Mouse (Mus musculus) limb, embryonic 13.5 days (tissue): Measurements from ENCODE around the gene Polr2i. TPM values are rescaled to one million over a fixed set of nuclear protein-coding genes. Genes with fewer than 3 reads are reported as not detected.
"Not testable (repeated sequence)": the region's sequence is repeated elsewhere in the genome, so short reads cannot be mapped to it uniquely, and the experiment has no call there.

ENCODE experiments used
- ATAC-seq: fragments of 200-750 bp; cut with Nextera tagmentation; 2 replicates; pipeline ENCODE4 v1.8.0; 2017; ENCODE audit warnings: low read depth, moderate number of reproducible peaks, moderate TSS enrichment; ENCODE audit not compliant: low FRiP score
- H3K27ac ChIP-seq: fragments of 300-500 bp; sonication (generic); 2 replicates; pipeline ENCODE4 v1.5.1; 2015; ENCODE audit warnings: inconsistent platforms, mild to moderate bottlenecking, moderate library complexity
- H3K27me3 ChIP-seq: fragments of 300-500 bp; sonication (generic); 2 replicates; pipeline ENCODE4 v1.6.1; 2015; ENCODE audit warnings: mild to moderate bottlenecking, inconsistent platforms
- H3K36me3 ChIP-seq: fragments of 300-500 bp; sonication (generic); 2 replicates; pipeline ENCODE4 v1.6.1; 2015; ENCODE audit warnings: inconsistent platforms, mild to moderate bottlenecking, moderate library complexity
- H3K4me1 ChIP-seq: fragments of 300-500 bp; sonication (generic); 2 replicates; pipeline ENCODE4 v1.6.1; 2015; ENCODE audit warnings: inconsistent platforms
- H3K4me2 ChIP-seq: fragments of 300-500 bp; sonication (generic); replicated peaks from 2 replicates; pipeline ENCODE4 v1.6.1; 2015; ENCODE audit warnings: inconsistent platforms, mild to moderate bottlenecking, moderate library complexity
- H3K4me3 ChIP-seq: fragments of 300-500 bp; sonication (generic); 2 replicates; pipeline ENCODE4 v1.5.1; 2015; ENCODE audit warnings: moderate library complexity, mild to moderate bottlenecking, inconsistent platforms
- H3K9ac ChIP-seq: fragments of 300-500 bp; sonication (generic); 2 replicates; pipeline ENCODE4 v1.6.1; 2015; ENCODE audit warnings: mild to moderate bottlenecking, inconsistent platforms
- H3K9me3 ChIP-seq: fragments of 300-500 bp; sonication (generic); 2 replicates; pipeline ENCODE4 v1.6.1; 2016; ENCODE audit warnings: inconsistent platforms
- WGBS: fragments of 180-500 bp; shearing (Covaris S2); methylation state at CpG from one replicate; pipeline ENCODE4 v1.1.7; 2015; 5-methylcytosine and 5-hydroxymethylcytosine counted together
- polyA plus RNA-seq: library from polyadenylated mRNA; unstranded; fragments of >200 nt; fragmentation: Nextera tagmentation; extraction: Ambion mirVana; gene quantifications from 2 replicates; pipeline ENCODE4 v1.2.1, GENCODE M21; 2015

The Polr2i gene
- polyA plus RNA-seq, 1 experiment from 2014 or later = 171 TPM

DNA sequence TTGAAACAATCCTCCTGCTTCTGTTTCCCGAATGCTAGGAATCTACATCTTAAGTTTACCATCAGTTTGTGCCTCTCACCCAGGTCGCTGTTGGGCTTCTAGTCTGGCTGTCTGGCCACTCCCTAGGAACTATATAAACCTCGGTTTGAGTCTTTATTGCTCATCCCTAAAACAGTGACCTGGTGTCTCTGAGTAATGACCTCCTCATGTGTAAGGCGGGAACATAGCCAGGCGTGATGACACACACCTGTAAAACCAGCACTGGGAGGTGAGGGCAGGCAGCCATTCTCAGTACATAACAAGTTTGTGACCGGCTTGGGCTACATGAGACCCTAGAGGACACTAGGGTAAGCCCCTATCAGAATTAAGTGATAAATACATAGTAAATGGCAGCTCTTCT lies 36.3 kb upstream of the Polr2i start:
- Histone ChIP-seq H3K4me1 (peaks cover 44% of the 10 kb centered on the region), H3K36me3 (peaks cover 20% of the 10 kb centered on the region), H3K27me3 (no peaks in the 10 kb centered on the region), H3K4me2 (peak overlapping the region; percentile 75), H3K9me3 (no peaks in the 10 kb centered on the region), H3K27ac (no peak overlapping the region), H3K4me3 (no peak overlapping the region), H3K9ac (no peak overlapping the region)
- WGBS = 64% methylated on average over 6 of the region's 6 CpGs
- ATAC-seq = no peak

DNA sequence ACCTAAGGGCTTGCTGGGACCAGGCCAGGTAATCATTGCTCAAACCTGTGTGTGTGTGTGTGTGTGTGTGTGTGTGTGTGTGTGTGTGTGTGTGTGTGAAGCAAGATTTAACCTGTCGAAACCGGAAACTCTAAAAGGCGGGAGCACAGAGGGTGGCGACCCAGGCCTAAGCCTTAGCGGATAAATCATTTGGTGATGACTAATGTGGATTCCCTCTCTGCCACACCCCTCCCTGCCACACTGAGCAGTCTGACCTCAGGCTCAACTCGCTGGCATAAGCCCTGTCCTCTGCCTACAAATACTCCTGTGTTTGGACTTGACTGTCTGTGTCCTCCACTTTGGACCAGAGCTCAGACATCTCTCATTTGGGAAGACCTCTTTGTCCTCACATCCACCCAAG lies 35.6 kb upstream of the Polr2i start:
- Histone ChIP-seq H3K9me3 (no peaks in the 10 kb centered on the region), H3K4me1 (peaks cover 48% of the 10 kb centered on the region), H3K9ac (no peak overlapping the region), H3K4me3 (no peak overlapping the region), H3K36me3 (peaks cover 13% of the 10 kb centered on the region), H3K4me2 (no peak overlapping the region), H3K27ac (no peak overlapping the region), H3K27me3 (no peaks in the 10 kb centered on the region)
- WGBS = 72% methylated on average over 3 of the region's 6 CpGs
- ATAC-seq = no peak

- ATAC-seq = no peak
- H3K4me1 ChIP-seq = peaks cover 51% of the 10 kb centered on the region
- no peaks in the 10 kb centered on the region for H3K36me3 ChIP-seq
- no peak overlapping the region for H3K9ac ChIP-seq
- H3K9me3 ChIP-seq = no peaks in the 10 kb centered on the region
- H3K27ac ChIP-seq = no peak overlapping the region; the same call in 1 of the 2 replicates
- no peak overlapping the region for H3K4me2 ChIP-seq
- no peak overlapping the region for H3K4me3 ChIP-seq
- 63% methylated on average over 5 of the region's 5 CpGs for WGBS
- no peaks in the 10 kb centered on the region for H3K27me3 ChIP-seq
Observed at GRCm38 (mm10) chr7:30197592-30198129, 34.1 kb upstream of the Polr2i start.

DNA sequence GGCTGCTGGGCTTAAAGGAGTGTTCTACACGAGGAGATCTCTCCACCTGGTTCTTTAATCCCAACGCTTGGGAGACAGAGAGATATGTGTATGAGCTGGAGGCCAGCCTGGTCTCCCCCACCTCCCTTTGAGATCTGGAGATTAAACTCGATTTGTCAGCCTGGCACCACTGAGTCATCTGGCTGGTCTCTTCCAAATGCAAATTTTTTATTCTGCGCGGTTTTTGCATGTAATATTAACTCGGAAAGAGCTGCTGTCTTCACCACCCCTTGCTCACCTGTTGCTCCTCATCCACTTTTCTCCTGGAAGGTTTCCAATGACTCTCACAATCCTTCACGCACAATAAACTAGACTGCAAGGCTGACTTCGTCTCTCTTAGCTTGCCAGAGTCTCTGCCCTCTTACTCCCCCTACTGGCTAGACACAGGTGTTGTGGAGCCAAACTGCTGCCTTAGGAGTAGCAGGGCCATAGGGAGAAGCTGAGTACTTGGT lies 33.2 kb upstream of the Polr2i start, which contains the start of gene Capns1:
Capns1 (minus strand) TSS at position 331 of the 491 bp plus-strand sequence.
- 9% methylated on average over 8 of the region's 8 CpGs for WGBS
- H3K27ac ChIP-seq = peak within 1 kb of the TSS; percentile 44; the same call in 1 of the 2 replicates
- H3K9me3 ChIP-seq = no peaks in the 10 kb centered on the region
- ATAC-seq = no peak
- no peaks in the 10 kb centered on the region for H3K36me3 ChIP-seq
- no peaks in the 10 kb centered on the region for H3K27me3 ChIP-seq
- peak within 1 kb of the TSS; percentile 6; the same call in 1 of the 2 replicates for H3K4me3 ChIP-seq
- H3K4me2 ChIP-seq = peak within 1 kb of the TSS; percentile 49
- peaks cover 42% of the 10 kb centered on the region for H3K4me1 ChIP-seq
- H3K9ac ChIP-seq = no peak within 1 kb of the TSS

DNA sequence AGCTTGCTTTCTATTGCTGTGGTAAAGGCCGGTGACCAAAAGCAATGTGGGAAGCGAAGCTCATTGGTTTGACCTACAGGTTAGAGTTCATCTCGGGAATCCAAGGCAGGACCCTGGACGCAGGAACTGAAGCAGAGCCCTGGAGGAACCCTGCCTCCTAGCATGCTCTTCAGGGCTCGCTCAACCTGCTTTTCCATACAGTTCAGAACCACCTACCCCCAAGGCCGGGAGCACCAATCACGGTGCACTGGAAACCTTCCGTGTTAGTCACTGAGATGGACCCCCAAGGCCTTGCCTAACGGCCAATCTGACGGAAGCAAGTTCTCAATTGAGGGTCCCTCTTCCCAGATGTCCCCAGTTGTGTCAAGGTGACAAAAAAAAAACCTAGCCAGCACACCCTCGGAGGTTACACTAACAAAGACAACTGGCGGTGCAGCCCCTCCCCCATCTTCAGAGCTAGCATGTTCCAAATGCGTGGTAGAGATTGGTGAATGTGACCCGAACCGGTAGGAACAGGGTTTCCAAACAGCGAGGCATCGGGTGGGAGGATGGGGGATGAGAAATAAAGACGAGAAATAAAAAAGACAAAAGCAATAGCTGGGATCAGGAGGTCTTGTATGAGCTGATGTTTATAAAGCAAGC lies 32.1 kb upstream of the Polr2i start:
- WGBS = 71% methylated on average over 18 of the region's 18 CpGs
- Histone ChIP-seq H3K9me3 (no peaks in the 10 kb centered on the region), H3K27me3 (no peaks in the 10 kb centered on the region), H3K4me1 (peaks cover 41% of the 10 kb centered on the region), H3K4me3 (no peak overlapping the region), H3K36me3 (no peaks in the 10 kb centered on the region), H3K27ac (no peak overlapping the region), H3K4me2 (no peak overlapping the region), H3K9ac (no peak overlapping the region)
- no peak for ATAC-seq

DNA sequence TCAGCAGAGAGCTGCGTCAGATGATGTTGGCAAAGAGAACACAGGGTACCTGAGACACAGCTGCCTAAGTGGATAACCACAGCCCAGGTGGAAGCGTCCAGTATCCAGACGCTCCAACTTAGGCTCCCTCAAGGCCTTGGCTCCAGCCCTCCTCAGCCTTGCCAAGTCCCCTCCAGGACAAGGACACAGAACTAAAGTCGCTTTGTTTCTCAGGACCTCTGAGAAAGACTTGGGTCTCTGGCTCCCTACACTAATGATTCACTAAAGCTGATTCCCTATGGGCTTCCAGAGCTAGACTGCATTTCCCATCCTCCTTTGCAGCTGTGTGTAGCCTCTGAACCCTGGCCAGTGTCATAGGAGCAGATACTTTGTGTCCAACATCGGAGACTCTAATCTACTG lies 31.5 kb upstream of the Polr2i start:
- Histone ChIP-seq H3K27ac (no peak overlapping the region), H3K36me3 (no peaks in the 10 kb centered on the region), H3K4me3 (no peak overlapping the region), H3K27me3 (no peaks in the 10 kb centered on the region), H3K9ac (0 out of 2 replicates have a peak overlapping the region, but pooled peaks have one; percentile 6), H3K4me2 (no peak overlapping the region), H3K9me3 (no peaks in the 10 kb centered on the region), H3K4me1 (peaks cover 39% of the 10 kb centered on the region)
- WGBS = 69% methylated on average over 5 of the region's 5 CpGs
- no peak for ATAC-seq

- not testable (repeated sequence) for ATAC-seq, H3K36me3 ChIP-seq, H3K9me3 ChIP-seq, H3K4me3 ChIP-seq, H3K4me2 ChIP-seq, H3K27ac ChIP-seq, H3K27me3 ChIP-seq, H3K9ac ChIP-seq
- WGBS = 84% methylated on average over 5 of the region's 5 CpGs
- H3K4me1 ChIP-seq = peaks cover 35% of the 10 kb centered on the region
Observed at GRCm38 (mm10) chr7:30200661-30201060, 31.1 kb upstream of the Polr2i start.

DNA sequence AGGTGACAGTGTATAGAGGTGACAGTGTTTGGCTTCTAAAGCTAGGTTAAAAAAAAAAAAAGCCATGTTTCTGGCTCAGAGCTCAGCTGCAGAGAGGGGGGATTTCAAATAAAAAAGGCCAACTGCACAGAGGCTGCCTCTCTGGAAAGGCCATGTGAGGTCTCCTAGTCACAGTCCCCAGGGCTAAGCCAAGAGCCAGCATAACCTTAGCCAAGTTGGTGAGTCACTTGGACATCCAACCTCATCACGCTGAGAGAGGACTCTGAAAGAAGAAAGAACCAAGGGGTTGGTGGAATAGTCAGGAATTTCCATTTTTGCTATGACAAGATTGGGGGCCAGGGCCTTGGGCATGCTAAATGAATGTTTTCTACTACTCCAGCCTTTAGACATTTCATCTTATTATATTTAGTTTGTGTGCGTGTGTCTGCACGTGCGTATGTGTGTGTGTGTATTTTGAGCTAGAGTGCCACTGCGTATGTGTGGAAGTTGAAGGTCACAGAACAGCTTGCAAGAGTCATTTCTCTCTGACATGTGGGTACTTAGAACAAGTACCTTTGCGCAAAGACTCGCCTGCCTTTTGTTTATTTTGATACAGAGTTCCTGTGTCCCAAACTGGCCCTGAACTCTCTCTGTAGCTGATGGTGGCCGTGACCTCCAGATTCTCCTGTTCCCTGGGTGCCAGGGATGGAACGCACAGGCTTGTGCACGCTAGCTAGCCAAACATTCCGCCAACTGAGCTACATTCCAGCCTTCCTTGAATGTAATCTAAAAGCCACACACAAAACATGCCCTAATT lies 28.7 kb upstream of the Polr2i start:
- H3K36me3 ChIP-seq = no peaks in the 10 kb centered on the region
- H3K27me3 ChIP-seq = no peaks in the 10 kb centered on the region
- H3K4me1 ChIP-seq = peaks cover 27% of the 10 kb centered on the region
- H3K9ac ChIP-seq = no peak overlapping the region
- ATAC-seq = no peak
- WGBS = 87% methylated on average over 11 of the region's 11 CpGs
- H3K4me3 ChIP-seq = no peak overlapping the region
- no peak overlapping the region for H3K4me2 ChIP-seq
- no peaks in the 10 kb centered on the region for H3K9me3 ChIP-seq
- no peak overlapping the region for H3K27ac ChIP-seq

DNA sequence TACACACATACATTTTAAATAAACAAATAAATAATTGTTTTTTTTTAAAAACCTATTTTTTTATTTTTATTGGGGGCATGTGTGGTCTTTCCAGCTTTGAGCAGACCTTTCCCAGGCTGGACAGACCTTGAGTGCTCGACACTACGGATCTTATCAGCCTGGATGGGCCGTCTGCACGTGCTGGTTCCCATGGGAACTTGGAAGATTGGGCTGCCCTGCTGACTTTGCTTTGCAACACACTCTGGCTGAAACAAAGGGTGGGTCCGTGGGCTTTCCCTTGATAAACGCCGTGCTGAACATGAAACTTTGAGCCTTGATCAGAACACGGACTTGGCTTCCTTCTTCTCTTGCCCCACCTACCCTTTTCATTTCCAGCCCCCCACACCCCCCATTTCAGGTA lies 27.4 kb upstream of the Polr2i start:
- Histone ChIP-seq H3K27ac (no peak overlapping the region), H3K27me3 (no peaks in the 10 kb centered on the region), H3K36me3 (no peaks in the 10 kb centered on the region), H3K9me3 (no peaks in the 10 kb centered on the region), H3K4me3 (no peak overlapping the region), H3K9ac (no peak overlapping the region), H3K4me1 (peaks cover 20% of the 10 kb centered on the region), H3K4me2 (no peak overlapping the region)
- WGBS = 53% methylated on average over 8 of the region's 8 CpGs
- no peak for ATAC-seq

GRCm38 (mm10) chr7:30205383-30205782 lies 26.4 kb upstream of the Polr2i start:
- WGBS = 5% methylated on average over 2 of the region's 2 CpGs
- ATAC-seq = no peak
- H3K9me3 ChIP-seq = no peaks in the 10 kb centered on the region

GRCm38 (mm10) chr7:30206364-30206763 lies 25.4 kb upstream of the Polr2i start:
- H3K27me3 ChIP-seq, H3K27ac ChIP-seq, H3K4me1 ChIP-seq, H3K9me3 ChIP-seq, H3K36me3 ChIP-seq, ATAC-seq, H3K9ac ChIP-seq, H3K4me3 ChIP-seq, H3K4me2 ChIP-seq: not testable (repeated sequence)
- 57% methylated on average over 5 of the region's 5 CpGs for WGBS

More at GRCm38 (mm10) chr7:30205383-30205782, 26.4 kb upstream of the Polr2i start:
- Histone ChIP-seq H3K4me1 (peaks cover 10% of the 10 kb centered on the region), H3K4me3 (no peak overlapping the region), H3K27ac (no peak overlapping the region), H3K4me2 (no peak overlapping the region), H3K9ac (no peak overlapping the region), H3K36me3 (no peaks in the 10 kb centered on the region), H3K27me3 (no peaks in the 10 kb centered on the region)

DNA sequence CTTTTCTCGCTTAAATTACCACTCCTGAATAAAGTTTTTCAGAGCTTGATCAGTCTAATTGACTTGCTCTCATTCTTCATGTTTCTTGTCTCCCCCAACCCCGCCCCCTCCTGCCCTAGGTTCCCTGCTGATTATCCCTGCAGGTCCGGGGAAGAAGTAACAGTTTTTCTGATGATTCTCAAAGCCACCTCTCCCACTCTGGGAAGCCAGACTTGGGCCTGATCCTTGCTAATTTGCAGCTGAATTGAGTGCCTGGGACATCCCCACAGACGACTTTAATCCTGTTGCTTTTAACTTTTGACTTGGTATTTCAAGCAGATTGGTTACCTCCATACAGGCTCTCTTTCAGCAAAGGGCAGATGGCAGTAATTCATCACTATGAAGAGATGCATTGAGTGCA lies 20.7 kb upstream of the Polr2i start:
- no peak for ATAC-seq
- no peaks in the 10 kb centered on the region for H3K27me3 ChIP-seq
- H3K4me3 ChIP-seq = no peak overlapping the region
- H3K9ac ChIP-seq = no peak overlapping the region
- no peak overlapping the region for H3K27ac ChIP-seq
- no peaks in the 10 kb centered on the region for H3K4me1 ChIP-seq
- WGBS = 34% methylated on average over 4 of the region's 4 CpGs
- H3K4me2 ChIP-seq = no peak overlapping the region
- H3K9me3 ChIP-seq = no peaks in the 10 kb centered on the region
- no peaks in the 10 kb centered on the region for H3K36me3 ChIP-seq
